Mouse (Mus musculus): ENCODE measurements around the gene Vmn1r86. TPM values are rescaled to one million over a fixed set of nuclear protein-coding genes. Genes with fewer than 3 reads are reported as not detected.
"Not testable (repeated sequence)": the region's sequence is repeated elsewhere in the genome, so short reads cannot be mapped to it uniquely, and the experiment has no call there.

Gene Vmn1r86
- not detected in 2 replicates for polyA plus RNA-seq (2015; fragmentation: Nextera tagmentation; extraction: Ambion mirVana)

DNA sequence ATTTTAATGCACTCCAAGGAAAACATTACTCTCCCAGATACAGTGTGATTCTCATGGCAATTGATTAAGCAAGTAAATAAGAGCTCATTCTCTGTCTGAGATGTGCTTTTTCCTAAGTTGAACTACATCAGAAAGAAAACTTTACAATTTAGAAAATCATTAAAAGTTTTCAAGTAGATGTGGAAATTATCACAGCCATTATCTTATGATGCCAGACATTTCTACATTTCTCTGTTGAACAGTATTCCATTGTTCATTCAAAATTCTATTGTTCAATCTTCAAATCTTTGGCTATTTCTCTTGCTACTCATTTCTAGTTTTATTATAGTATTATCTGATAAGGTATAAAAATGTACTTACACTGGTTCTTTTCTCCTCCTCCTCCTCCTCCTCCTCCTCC lies at the start of gene Vmn1r86:
Gene Vmn1r86 (minus strand): TSS at position 101 of the 400 bp plus-strand sequence.
- no peak for ATAC-seq
- no peak for TF ChIP-seq EP300 (IDR thresholded peaks at IDR 0.05; ENCODE audit: low read depth)
- TF ChIP-seq CTCF (IDR thresholded peaks at IDR 0.05; ENCODE audit: low read depth): no peak
- Histone ChIP-seq H3K27me3 (ENCODE audit: insufficient read depth, low read length) (no peaks in the 10 kb centered on the region), H3K27ac (ENCODE audit: low read depth) (no peak within 1 kb of the TSS), H3K36me3 (replicated peaks; ENCODE audit: insufficient read depth, low read length) (no peaks in the 10 kb centered on the region), H3K4me1 (ENCODE audit: insufficient read depth) (no peaks in the 10 kb centered on the region), H3K4me2 (ENCODE audit: low read depth, low read length) (no peak within 1 kb of the TSS), H3K9ac (replicated peaks) (no peak within 1 kb of the TSS), H3K4me3 (ENCODE audit: low read depth, low read length) (no peak within 1 kb of the TSS), H3K9me3 (ENCODE audit: low read length) (no peaks in the 10 kb centered on the region)
- no peak for DNase-seq

DNA sequence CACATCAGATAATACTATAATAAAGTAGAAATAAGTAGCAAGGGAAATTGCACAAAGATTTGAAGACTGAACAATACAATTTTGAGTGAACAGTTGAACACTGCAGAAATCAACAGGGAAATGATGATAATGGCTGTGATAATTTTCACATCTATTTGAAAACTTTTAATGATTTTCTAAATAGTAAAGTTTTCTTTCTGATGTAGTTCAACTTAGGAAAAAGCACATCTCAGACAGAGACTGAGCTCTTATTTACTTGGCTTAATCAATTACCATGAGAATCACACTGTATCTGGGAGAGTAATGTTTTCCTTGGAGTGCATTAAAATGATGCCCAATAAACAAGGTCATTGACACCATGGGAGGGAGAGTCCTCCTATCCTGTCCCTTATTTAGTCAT lies 39.6 kb upstream of the Vmn1r86 start, which contains the start of gene Vmn1r88:
Gene Vmn1r88 (plus strand): TSS at position 301 of the 400 bp plus-strand sequence.
- H3K9ac ChIP-seq (replicated peaks): no peak within 1 kb of the TSS
- H3K27me3 ChIP-seq (ENCODE audit: insufficient read depth, low read length): no peaks in the 10 kb centered on the region
- H3K4me2 ChIP-seq (ENCODE audit: low read depth, low read length): no peak within 1 kb of the TSS
- DNase-seq (no peak), ATAC-seq (no peak)
- H3K4me3 ChIP-seq (ENCODE audit: low read depth, low read length): no peak within 1 kb of the TSS
- H3K36me3 ChIP-seq (replicated peaks; ENCODE audit: insufficient read depth, low read length): no peaks in the 10 kb centered on the region
- H3K9me3 ChIP-seq (ENCODE audit: low read length): no peaks in the 10 kb centered on the region
- no peak within 1 kb of the TSS for H3K27ac ChIP-seq (ENCODE audit: low read depth)
- TF ChIP-seq EP300 (IDR thresholded peaks at IDR 0.05; ENCODE audit: low read depth): no peak
- TF ChIP-seq CTCF (IDR thresholded peaks at IDR 0.05; ENCODE audit: low read depth): no peak
- no peaks in the 10 kb centered on the region for H3K4me1 ChIP-seq (ENCODE audit: insufficient read depth)

DNA sequence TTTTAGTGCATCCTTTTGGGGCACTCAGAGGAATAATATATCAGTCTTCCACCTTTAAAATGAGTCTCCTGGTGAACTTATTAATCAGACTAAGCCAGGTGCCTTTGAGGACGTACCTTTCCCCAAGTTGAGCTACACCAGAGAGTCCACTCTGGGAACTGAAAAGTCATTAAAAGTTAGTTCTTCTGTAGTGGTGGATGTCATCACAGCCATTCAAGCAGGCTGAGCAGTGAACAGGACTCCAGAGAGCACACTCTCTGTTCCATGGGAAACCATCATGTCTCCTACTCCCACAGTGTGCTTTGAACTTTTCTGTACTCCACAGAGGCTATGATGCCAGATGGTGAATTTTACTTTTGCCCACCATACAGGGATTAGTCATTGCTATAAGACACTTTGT lies 20.3 kb upstream of the Vmn1r86 start, which contains the start of gene Vmn1r87:
Gene Vmn1r87 (minus strand): TSS at position 101 of the 400 bp plus-strand sequence.
- no peak within 1 kb of the TSS for H3K27ac ChIP-seq (ENCODE audit: low read depth)
- DNase-seq (no peak), ATAC-seq (no peak)
- H3K27me3 ChIP-seq (ENCODE audit: insufficient read depth, low read length): no peaks in the 10 kb centered on the region
- no peaks in the 10 kb centered on the region for H3K9me3 ChIP-seq (ENCODE audit: low read length)
- H3K4me1 ChIP-seq (ENCODE audit: insufficient read depth): no peaks in the 10 kb centered on the region
- no peak within 1 kb of the TSS for H3K4me2 ChIP-seq (ENCODE audit: low read depth, low read length)
- no peak within 1 kb of the TSS for H3K4me3 ChIP-seq (ENCODE audit: low read depth, low read length)
- H3K9ac ChIP-seq (replicated peaks): no peak within 1 kb of the TSS
- no peaks in the 10 kb centered on the region for H3K36me3 ChIP-seq (replicated peaks; ENCODE audit: insufficient read depth, low read length)
- WGBS (ENCODE audit: insufficient replicate concordance): 81% methylated on average over 1 of the region's 1 CpGs
- TF ChIP-seq EP300 (IDR thresholded peaks at IDR 0.05; ENCODE audit: low read depth): no peak
- TF ChIP-seq CTCF (IDR thresholded peaks at IDR 0.05; ENCODE audit: low read depth): no peak

DNA sequence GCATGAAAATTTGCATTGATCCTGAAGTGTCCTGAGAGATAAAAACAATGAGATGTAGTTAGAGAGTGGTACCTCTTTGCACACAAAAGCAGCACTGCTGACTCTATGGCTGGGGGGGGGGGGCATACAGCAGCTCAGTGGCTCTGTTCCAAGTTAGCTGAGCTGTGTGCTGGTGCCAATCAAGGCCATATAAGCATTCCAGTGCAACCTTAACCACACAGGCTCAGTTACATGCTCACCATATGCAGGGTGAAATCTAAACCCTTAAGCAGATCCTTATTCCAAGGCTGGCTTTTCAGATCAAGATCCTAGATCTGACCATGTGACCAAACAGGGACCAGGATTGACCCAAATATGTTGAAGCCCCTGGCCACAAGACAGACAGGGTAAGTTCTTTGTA lies 17.6 kb upstream of the Vmn1r86 start:
- ATAC-seq: no peak
- H3K4me1 ChIP-seq (ENCODE audit: insufficient read depth): no peaks in the 10 kb centered on the region
- H3K27me3 ChIP-seq (ENCODE audit: insufficient read depth, low read length): no peaks in the 10 kb centered on the region

DNA sequence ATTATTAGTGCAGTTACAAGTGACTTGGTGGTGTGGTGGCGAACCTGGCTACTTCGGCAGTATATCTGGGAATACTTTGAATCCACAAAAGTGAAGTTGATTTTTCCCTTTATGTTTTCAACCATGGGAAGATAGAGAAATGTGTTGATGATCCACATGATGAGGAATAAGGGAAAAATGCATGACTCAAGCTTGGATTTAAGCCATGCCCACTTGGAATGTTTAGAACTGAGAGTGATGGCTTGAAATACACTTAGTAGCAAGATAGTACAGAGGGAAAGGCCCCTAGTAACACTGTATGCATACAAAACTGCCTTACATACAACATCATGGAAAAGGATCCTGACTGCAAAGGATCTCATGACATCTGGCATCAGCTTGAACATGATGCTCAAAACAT lies 12.1 kb upstream of the Vmn1r86 start:
- H3K36me3 ChIP-seq (replicated peaks; ENCODE audit: insufficient read depth, low read length): no peaks in the 10 kb centered on the region
- no peak overlapping the region for H3K4me3 ChIP-seq (ENCODE audit: low read depth, low read length)
- H3K4me2 ChIP-seq (ENCODE audit: low read depth, low read length): no peak overlapping the region
- no peaks in the 10 kb centered on the region for H3K9me3 ChIP-seq (ENCODE audit: low read length)
- DNase-seq (no peak), ATAC-seq (no peak)
- H3K27me3 ChIP-seq (ENCODE audit: insufficient read depth, low read length): no peaks in the 10 kb centered on the region
- TF ChIP-seq CTCF (IDR thresholded peaks at IDR 0.05; ENCODE audit: low read depth): no peak
- TF ChIP-seq EP300 (IDR thresholded peaks at IDR 0.05; ENCODE audit: low read depth): no peak
- H3K4me1 ChIP-seq (ENCODE audit: insufficient read depth): no peaks in the 10 kb centered on the region
- H3K27ac ChIP-seq (ENCODE audit: low read depth): no peak overlapping the region
- 75% methylated on average over 2 of the region's 2 CpGs for WGBS (ENCODE audit: insufficient replicate concordance)
- H3K9ac ChIP-seq (replicated peaks): no peak overlapping the region

More for the DNA sequence above, 17.6 kb upstream of the Vmn1r86 start:
- no peak for DNase-seq
- Histone ChIP-seq H3K4me3 (ENCODE audit: low read depth, low read length) (no peak overlapping the region), H3K9ac (replicated peaks) (no peak overlapping the region), H3K36me3 (replicated peaks; ENCODE audit: insufficient read depth, low read length) (no peaks in the 10 kb centered on the region), H3K9me3 (ENCODE audit: low read length) (no peaks in the 10 kb centered on the region), H3K27ac (ENCODE audit: low read depth) (no peak overlapping the region), H3K4me2 (ENCODE audit: low read depth, low read length) (no peak overlapping the region)
- TF ChIP-seq EP300 (IDR thresholded peaks at IDR 0.05; ENCODE audit: low read depth): no peak
- no peak for TF ChIP-seq CTCF (IDR thresholded peaks at IDR 0.05; ENCODE audit: low read depth)

DNA sequence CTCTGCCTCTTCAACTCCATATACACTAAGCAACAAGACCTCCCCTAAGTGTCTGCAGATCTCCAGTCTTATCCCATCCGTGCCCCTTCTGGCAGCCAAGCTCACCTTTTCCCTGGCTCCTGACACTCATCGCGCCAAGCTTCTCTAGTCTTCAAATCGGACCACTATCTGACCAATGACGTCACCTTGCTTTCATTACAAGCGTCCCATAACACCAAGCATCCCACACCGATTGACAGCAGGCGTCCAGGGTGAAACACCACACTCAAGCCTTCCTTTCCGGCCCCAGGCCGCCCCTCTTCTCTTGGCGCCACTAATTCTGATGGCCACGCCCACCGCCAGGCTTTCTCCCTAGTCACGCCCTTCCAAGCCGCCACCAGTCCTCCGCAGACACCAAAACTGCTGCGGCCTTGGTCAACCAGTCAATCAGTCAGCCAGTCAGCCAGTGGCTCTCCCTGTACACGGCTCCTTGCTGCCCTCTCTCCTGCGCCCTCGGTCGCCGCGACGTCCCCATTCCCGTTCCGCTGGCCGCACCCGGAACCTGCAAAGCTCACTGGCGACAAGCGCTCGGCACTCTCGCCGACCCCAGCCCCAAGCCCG lies 3.9 kb upstream of the Vmn1r86 start:
- H3K27ac ChIP-seq (ENCODE audit: low read depth); H3K36me3 ChIP-seq (replicated peaks; ENCODE audit: insufficient read depth, low read length); H3K4me3 ChIP-seq (ENCODE audit: low read depth, low read length); H3K4me2 ChIP-seq (ENCODE audit: low read depth, low read length); H3K9ac ChIP-seq (replicated peaks); H3K27me3 ChIP-seq (ENCODE audit: insufficient read depth, low read length); H3K9me3 ChIP-seq (ENCODE audit: low read length); H3K4me1 ChIP-seq (ENCODE audit: insufficient read depth); DNase-seq: not testable (repeated sequence)
- 2% methylated on average over 14 of the region's 34 CpGs for WGBS (ENCODE audit: insufficient replicate concordance)
- peak; percentile 79 for ATAC-seq

DNA sequence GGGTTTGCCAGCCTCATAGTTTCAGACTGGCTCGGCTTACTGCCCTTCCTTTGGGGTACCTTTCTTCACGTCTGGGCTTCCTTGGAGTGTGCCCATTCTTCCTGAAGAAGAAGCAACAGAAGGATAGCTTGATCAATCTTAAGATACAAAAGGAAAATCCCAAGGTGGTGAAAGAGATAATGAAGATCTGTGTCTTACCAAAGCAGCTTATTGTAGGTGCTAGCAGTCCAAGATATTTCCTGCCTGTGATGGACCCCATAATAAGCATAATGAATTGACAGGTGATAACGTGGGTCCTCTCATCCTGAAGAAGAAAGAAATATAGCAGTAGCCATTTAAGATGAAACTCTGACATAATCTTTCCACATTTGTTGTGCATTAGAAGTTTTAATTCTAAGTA lies 24.6 kb downstream of the Vmn1r86 start, which contains the start of gene Vmn1r85:
Gene Vmn1r85 (minus strand): TSS at position 101 of the 400 bp plus-strand sequence.
- no peak for ATAC-seq
- 51% methylated on average over 3 of the region's 3 CpGs for WGBS (ENCODE audit: insufficient replicate concordance)
- no peak for TF ChIP-seq CTCF (IDR thresholded peaks at IDR 0.05; ENCODE audit: low read depth)
- no peak for TF ChIP-seq EP300 (IDR thresholded peaks at IDR 0.05; ENCODE audit: low read depth)
- Histone ChIP-seq H3K27ac (ENCODE audit: low read depth) (no peak within 1 kb of the TSS), H3K27me3 (ENCODE audit: insufficient read depth, low read length) (no peaks in the 10 kb centered on the region), H3K9ac (replicated peaks) (no peak within 1 kb of the TSS), H3K4me2 (ENCODE audit: low read depth, low read length) (no peak within 1 kb of the TSS), H3K9me3 (ENCODE audit: low read length) (no peaks in the 10 kb centered on the region), H3K4me3 (ENCODE audit: low read depth, low read length) (no peak within 1 kb of the TSS), H3K4me1 (ENCODE audit: insufficient read depth) (no peaks in the 10 kb centered on the region), H3K36me3 (replicated peaks; ENCODE audit: insufficient read depth, low read length) (no peaks in the 10 kb centered on the region)
- no peak for DNase-seq
